Mouse (Mus musculus): ENCODE results near the gene Stk39. TPM values are rescaled to one million over a fixed set of nuclear protein-coding genes. Genes with fewer than 3 reads are reported as not detected.

The Stk39 gene
- polyA plus RNA-seq, 1 experiment from 2014 or later: 53.0 TPM

GRCm38 (mm10) chr2:68385654-68386312 lies 86.3 kb downstream of the Stk39 start:
- H3K27me3 ChIP-seq (ENCODE audit: control insufficient read depth, insufficient read depth, low read length): no peaks in the 10 kb centered on the region
- H3K36me3 ChIP-seq (ENCODE audit: control insufficient read depth, insufficient read depth, low read length): no peaks in the 10 kb centered on the region
- 66% methylated on average over 9 of the region's 9 CpGs for WGBS
- H3K4me2 ChIP-seq (replicated peaks; ENCODE audit: low read depth, low read length): no peak overlapping the region
- peak; percentile 75 for ATAC-seq (ENCODE audit: low FRiP score)
- H3K9me3 ChIP-seq (ENCODE audit: control insufficient read depth, low read length): no peaks in the 10 kb centered on the region
- H3K27ac ChIP-seq (ENCODE audit: low read depth, low read length): no peak overlapping the region
- no peak overlapping the region for H3K9ac ChIP-seq (ENCODE audit: low read depth, low read length)
- H3K4me3 ChIP-seq (ENCODE audit: low read depth, low read length): no peak overlapping the region
- H3K4me1 ChIP-seq (replicated peaks; ENCODE audit: control insufficient read depth, insufficient read depth, low read length): peaks cover 3% of the 10 kb centered on the region; the same call in 1 of the 2 replicates
- DNase-seq (ENCODE audit: low spot score): peak; percentile 66

- Histone ChIP-seq H3K4me2 (replicated peaks; ENCODE audit: low read depth, low read length) (no peak overlapping the region), H3K4me3 (ENCODE audit: low read depth, low read length) (no peak overlapping the region), H3K4me1 (replicated peaks; ENCODE audit: control insufficient read depth, insufficient read depth, low read length) (peaks cover 6% of the 10 kb centered on the region; the same call in 1 of the 2 replicates), H3K27me3 (ENCODE audit: control insufficient read depth, insufficient read depth, low read length) (no peaks in the 10 kb centered on the region), H3K27ac (ENCODE audit: low read depth, low read length) (no peak overlapping the region), H3K9ac (ENCODE audit: low read depth, low read length) (no peak overlapping the region), H3K36me3 (ENCODE audit: control insufficient read depth, insufficient read depth, low read length) (no peaks in the 10 kb centered on the region), H3K9me3 (ENCODE audit: control insufficient read depth, low read length) (no peaks in the 10 kb centered on the region)
- no peak for DNase-seq (ENCODE audit: low spot score)
- WGBS: 85% methylated on average over 4 of the region's 4 CpGs
- no peak for ATAC-seq (ENCODE audit: low FRiP score)
These were observed 88.1 kb downstream of the Stk39 start for GRCm38 (mm10) chr2:68383964-68384363.

GRCm38 (mm10) chr2:68382394-68383059 lies 89.5 kb downstream of the Stk39 start:
- Histone ChIP-seq H3K4me2 (replicated peaks; ENCODE audit: low read depth, low read length) (no peak overlapping the region), H3K27ac (ENCODE audit: low read depth, low read length) (no peak overlapping the region), H3K27me3 (ENCODE audit: control insufficient read depth, insufficient read depth, low read length) (no peaks in the 10 kb centered on the region), H3K4me3 (ENCODE audit: low read depth, low read length) (no peak overlapping the region), H3K36me3 (ENCODE audit: control insufficient read depth, insufficient read depth, low read length) (no peaks in the 10 kb centered on the region), H3K4me1 (replicated peaks; ENCODE audit: control insufficient read depth, insufficient read depth, low read length) (peaks cover 6% of the 10 kb centered on the region; the same call in 1 of the 2 replicates), H3K9ac (ENCODE audit: low read depth, low read length) (no peak overlapping the region), H3K9me3 (ENCODE audit: control insufficient read depth, low read length) (no peaks in the 10 kb centered on the region)
- ATAC-seq (ENCODE audit: low FRiP score) (no peak), DNase-seq (ENCODE audit: low spot score) (no peak)
- WGBS: 70% methylated on average over 11 of the region's 11 CpGs

- ATAC-seq (ENCODE audit: low FRiP score) (0 out of 2 replicates have a peak, but pooled peaks have one; percentile 10), DNase-seq (ENCODE audit: low spot score) (no peak)
- 69% methylated on average over 4 of the region's 4 CpGs for WGBS
- Histone ChIP-seq H3K4me1 (replicated peaks; ENCODE audit: control insufficient read depth, insufficient read depth, low read length) (peaks cover 6% of the 10 kb centered on the region; the same call in 1 of the 2 replicates), H3K36me3 (ENCODE audit: control insufficient read depth, insufficient read depth, low read length) (no peaks in the 10 kb centered on the region), H3K4me2 (replicated peaks; ENCODE audit: low read depth, low read length) (no peak overlapping the region), H3K4me3 (ENCODE audit: low read depth, low read length) (no peak overlapping the region), H3K27ac (ENCODE audit: low read depth, low read length) (no peak overlapping the region), H3K9me3 (ENCODE audit: control insufficient read depth, low read length) (no peaks in the 10 kb centered on the region), H3K9ac (ENCODE audit: low read depth, low read length) (no peak overlapping the region), H3K27me3 (ENCODE audit: control insufficient read depth, insufficient read depth, low read length) (no peaks in the 10 kb centered on the region)
These were observed 90.2 kb downstream of the Stk39 start for GRCm38 (mm10) chr2:68381881-68382280.

GRCm38 (mm10) chr2:68381205-68381604 lies 90.9 kb downstream of the Stk39 start:
- no peak for DNase-seq (ENCODE audit: low spot score)
- Histone ChIP-seq H3K9me3 (ENCODE audit: control insufficient read depth, low read length) (no peaks in the 10 kb centered on the region), H3K9ac (ENCODE audit: low read depth, low read length) (no peak overlapping the region), H3K4me1 (replicated peaks; ENCODE audit: control insufficient read depth, insufficient read depth, low read length) (peaks cover 6% of the 10 kb centered on the region; the same call in 1 of the 2 replicates), H3K27me3 (ENCODE audit: control insufficient read depth, insufficient read depth, low read length) (no peaks in the 10 kb centered on the region), H3K27ac (ENCODE audit: low read depth, low read length) (no peak overlapping the region), H3K4me2 (replicated peaks; ENCODE audit: low read depth, low read length) (no peak overlapping the region), H3K36me3 (ENCODE audit: control insufficient read depth, insufficient read depth, low read length) (no peaks in the 10 kb centered on the region), H3K4me3 (ENCODE audit: low read depth, low read length) (no peak overlapping the region)
- 60% methylated on average over 6 of the region's 6 CpGs for WGBS
- no peak for ATAC-seq (ENCODE audit: low FRiP score)

GRCm38 (mm10) chr2:68379631-68380030 lies 92.4 kb downstream of the Stk39 start:
- Histone ChIP-seq H3K27me3 (ENCODE audit: control insufficient read depth, insufficient read depth, low read length) (no peaks in the 10 kb centered on the region), H3K27ac (ENCODE audit: low read depth, low read length) (peak overlapping the region; percentile 4; the same call in 1 of the 2 replicates), H3K4me3 (ENCODE audit: low read depth, low read length) (no peak overlapping the region), H3K9ac (ENCODE audit: low read depth, low read length) (no peak overlapping the region), H3K9me3 (ENCODE audit: control insufficient read depth, low read length) (no peaks in the 10 kb centered on the region), H3K36me3 (ENCODE audit: control insufficient read depth, insufficient read depth, low read length) (no peaks in the 10 kb centered on the region), H3K4me1 (replicated peaks; ENCODE audit: control insufficient read depth, insufficient read depth, low read length) (peaks cover 6% of the 10 kb centered on the region; the same call in 1 of the 2 replicates), H3K4me2 (replicated peaks; ENCODE audit: low read depth, low read length) (no peak overlapping the region)
- ATAC-seq (ENCODE audit: low FRiP score) (0 out of 2 replicates have a peak, but pooled peaks have one; percentile 20), DNase-seq (ENCODE audit: low spot score) (no peak)
- 47% methylated on average over 11 of the region's 11 CpGs for WGBS

GRCm38 (mm10) chr2:68378319-68378718 lies 93.7 kb downstream of the Stk39 start:
- Histone ChIP-seq H3K27me3 (ENCODE audit: control insufficient read depth, insufficient read depth, low read length) (no peaks in the 10 kb centered on the region), H3K4me1 (replicated peaks; ENCODE audit: control insufficient read depth, insufficient read depth, low read length) (peaks cover 8% of the 10 kb centered on the region; the same call in 1 of the 2 replicates), H3K36me3 (ENCODE audit: control insufficient read depth, insufficient read depth, low read length) (no peaks in the 10 kb centered on the region), H3K27ac (ENCODE audit: low read depth, low read length) (no peak overlapping the region), H3K9ac (ENCODE audit: low read depth, low read length) (no peak overlapping the region), H3K9me3 (ENCODE audit: control insufficient read depth, low read length) (no peaks in the 10 kb centered on the region), H3K4me3 (ENCODE audit: low read depth, low read length) (no peak overlapping the region), H3K4me2 (replicated peaks; ENCODE audit: low read depth, low read length) (no peak overlapping the region)
- ATAC-seq (ENCODE audit: low FRiP score) (no peak), DNase-seq (ENCODE audit: low spot score) (no peak)
- WGBS: 78% methylated on average over 8 of the region's 8 CpGs

GRCm38 (mm10) chr2:68377251-68377681 lies 94.8 kb downstream of the Stk39 start:
- Histone ChIP-seq H3K9me3 (ENCODE audit: control insufficient read depth, low read length) (no peaks in the 10 kb centered on the region), H3K27ac (ENCODE audit: low read depth, low read length) (no peak overlapping the region), H3K4me2 (replicated peaks; ENCODE audit: low read depth, low read length) (no peak overlapping the region), H3K9ac (ENCODE audit: low read depth, low read length) (no peak overlapping the region), H3K4me3 (ENCODE audit: low read depth, low read length) (no peak overlapping the region), H3K36me3 (ENCODE audit: control insufficient read depth, insufficient read depth, low read length) (no peaks in the 10 kb centered on the region), H3K4me1 (replicated peaks; ENCODE audit: control insufficient read depth, insufficient read depth, low read length) (peaks cover 8% of the 10 kb centered on the region; the same call in 1 of the 2 replicates), H3K27me3 (ENCODE audit: control insufficient read depth, insufficient read depth, low read length) (no peaks in the 10 kb centered on the region)
- no peak for ATAC-seq (ENCODE audit: low FRiP score)
- WGBS: 78% methylated on average over 6 of the region's 6 CpGs
- no peak for DNase-seq (ENCODE audit: low spot score)
